Mouse (Mus musculus) limb, embryonic 14.5 days (tissue): Measurements from ENCODE around the gene Henmt1. TPM values are rescaled to one million over a fixed set of nuclear protein-coding genes. Genes with fewer than 3 reads are reported as not detected.

Experiments
- ATAC-seq: fragments of 200-750 bp; cut with Nextera tagmentation; 2 replicates; pipeline ENCODE4 v1.8.0; 2017; ENCODE audit warnings: low read depth, moderate number of reproducible peaks, moderate TSS enrichment; ENCODE audit not compliant: low FRiP score
- DNase-seq: peaks from one replicate; pipeline ENCODE4 v3.0.0-alpha.2; 2015; ENCODE audit warnings: low spot score
- H3K27ac ChIP-seq: fragments of 300-500 bp; sonication (generic); replicated peaks from 2 replicates; pipeline ENCODE4 v1.5.1; 2014; ENCODE audit warnings: low read depth, mild to moderate bottlenecking, low read length, moderate library complexity, mixed read lengths
- H3K27me3 ChIP-seq: fragments of 300-500 bp; sonication (generic); 2 replicates; pipeline ENCODE4 v1.6.1; 2014; ENCODE audit warnings: low read length, mixed read lengths; ENCODE audit not compliant: control insufficient read depth, insufficient read depth
- H3K36me3 ChIP-seq: fragments of 300-500 bp; sonication (generic); 2 replicates; pipeline ENCODE4 v1.6.1; 2014; ENCODE audit warnings: mild to moderate bottlenecking, low read length, moderate library complexity, mixed read lengths; ENCODE audit not compliant: control insufficient read depth, insufficient read depth
- H3K4me1 ChIP-seq: fragments of 300-500 bp; sonication (generic); 2 replicates; pipeline ENCODE4 v1.6.1; 2014; ENCODE audit warnings: antibody characterized with exemption, low read length, mixed read lengths; ENCODE audit not compliant: control insufficient read depth, insufficient read depth
- H3K4me2 ChIP-seq: fragments of 300-500 bp; sonication (generic); replicated peaks from 2 replicates; pipeline ENCODE4 v1.6.1; 2014; ENCODE audit warnings: low read depth, mild to moderate bottlenecking, low read length, moderate library complexity; ENCODE audit not compliant: severe bottlenecking
- H3K4me3 ChIP-seq: fragments of 300-500 bp; sonication (generic); replicated peaks from 2 replicates; pipeline ENCODE4 v1.5.1; 2014; ENCODE audit warnings: low read length
- H3K9ac ChIP-seq: fragments of 300-500 bp; sonication (generic); 2 replicates; pipeline ENCODE4 v1.6.1; 2014; ENCODE audit warnings: mild to moderate bottlenecking, low read depth, low read length, moderate library complexity; ENCODE audit not compliant: severe bottlenecking
- H3K9me3 ChIP-seq: fragments of 300-500 bp; sonication (generic); 2 replicates; pipeline ENCODE4 v1.6.1; 2016; ENCODE audit warnings: low read length; ENCODE audit not compliant: control insufficient read depth
- POLR2A ChIP-seq: fragments of 200-500 bp; IDR thresholded peaks from 2 replicates; pipeline ENCODE4 v1.8.0; 2012; ENCODE audit warnings: inconsistent platforms, mild to moderate bottlenecking, moderate library complexity, borderline replicate concordance; ENCODE audit not compliant: insufficient read depth, insufficient read length; ENCODE audit errors: extremely low read depth
- WGBS: fragments of 180-500 bp; shearing (Covaris S2); extraction: QIAGEN DNeasy Blood & Tissue Kit; methylation state at CpG from one replicate; pipeline ENCODE4 v1.1.7; 2014; 5-methylcytosine and 5-hydroxymethylcytosine counted together
- polyA plus RNA-seq, 2 experiments: library from polyadenylated mRNA; depleted of rRNA in 1 of 2; stranded (reverse) in 1 of 2; unstranded in 1 of 2; fragments of >200 nt; fragmentation: Nextera tagmentation in 1 of 2; extraction: Ambion mirVana in 1 of 2; gene quantifications; 2 replicates each; pipeline versions ENCODE4 v1.2.1 to v1.2.3; 2012 to 2014

Henmt1 gene
- polyA plus RNA-seq, 2 experiments, result 0.33 to 0.78 TPM

DNA sequence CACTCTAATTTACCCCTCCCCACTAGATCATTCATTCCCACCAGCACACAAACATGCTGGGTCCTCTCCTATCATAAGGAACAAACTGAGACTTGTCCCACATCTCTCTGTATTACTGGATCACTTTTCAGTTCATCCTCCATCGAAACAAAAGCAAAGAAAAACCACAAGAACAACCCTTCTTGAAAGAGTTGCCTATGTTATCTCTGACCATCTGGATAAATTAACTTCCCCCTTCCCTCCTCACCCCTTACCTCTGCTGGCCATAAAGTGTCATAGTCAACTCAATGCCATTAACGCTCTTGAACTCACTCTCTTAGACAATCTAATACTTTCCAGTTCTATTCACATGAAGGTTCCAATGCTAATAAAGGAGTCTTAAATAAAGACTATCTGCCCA lies 54.8 kb downstream of the Henmt1 start:
- Histone ChIP-seq H3K4me3 (no peak overlapping the region), H3K4me2 (no peak overlapping the region), H3K36me3 (peaks cover 23% of the 10 kb centered on the region), H3K9me3 (no peaks in the 10 kb centered on the region), H3K9ac (no peak overlapping the region), H3K27me3 (no peaks in the 10 kb centered on the region), H3K4me1 (no peaks in the 10 kb centered on the region), H3K27ac (no peak overlapping the region)
- ATAC-seq (no peak), DNase-seq (no peak)
- WGBS, result 89% methylated on average over 2 of the region's 2 CpGs
- no peak for TF ChIP-seq POLR2A

DNA sequence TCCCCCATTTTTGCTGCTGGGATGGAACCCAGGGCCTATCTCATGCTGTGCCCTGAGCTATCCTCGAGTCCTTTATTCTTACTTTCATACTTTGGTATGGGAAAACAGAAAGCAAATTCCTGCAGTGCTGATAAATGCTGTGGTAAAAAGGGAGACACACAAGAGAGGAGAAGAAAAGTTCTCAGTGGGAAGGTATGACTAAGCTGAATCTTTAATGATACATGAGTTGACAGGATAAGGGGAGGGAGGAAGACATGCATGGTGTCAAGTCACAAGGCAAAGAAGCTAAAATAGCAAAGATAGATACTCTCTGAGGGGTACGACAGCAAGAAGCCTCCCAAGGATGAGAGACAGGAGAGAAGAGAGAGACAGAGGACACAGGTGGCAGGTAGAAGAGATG lies 55.7 kb downstream of the Henmt1 start:
- Histone ChIP-seq H3K36me3 (peaks cover 19% of the 10 kb centered on the region), H3K27ac (no peak overlapping the region), H3K4me1 (no peaks in the 10 kb centered on the region), H3K9ac (no peak overlapping the region), H3K27me3 (no peaks in the 10 kb centered on the region), H3K4me2 (no peak overlapping the region), H3K9me3 (no peaks in the 10 kb centered on the region), H3K4me3 (no peak overlapping the region)
- no peak for DNase-seq
- ATAC-seq, result no peak
- TF ChIP-seq POLR2A, result no peak
- 80% methylated on average over 2 of the region's 2 CpGs for WGBS

DNA sequence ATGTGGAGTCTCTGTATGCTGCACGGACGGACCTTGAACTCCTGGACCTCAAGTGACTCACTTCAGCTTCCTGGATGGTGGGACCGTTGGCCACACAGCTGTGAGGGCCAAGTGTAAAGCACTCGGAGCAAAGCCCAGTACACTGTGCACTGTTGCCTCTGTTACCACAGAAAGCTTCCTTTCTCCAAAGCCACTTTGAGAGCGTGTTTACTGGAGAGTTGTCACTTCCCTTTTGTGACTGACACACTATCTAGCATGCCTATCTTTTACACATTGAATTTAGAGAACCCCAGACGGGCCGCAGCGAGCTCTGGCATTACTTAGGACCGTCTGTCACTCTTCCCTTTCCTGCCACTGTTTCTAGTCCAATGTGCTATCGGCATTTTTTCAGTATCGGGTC lies 57.6 kb downstream of the Henmt1 start:
- peaks cover 14% of the 10 kb centered on the region for H3K36me3 ChIP-seq
- H3K4me3 ChIP-seq, result no peak overlapping the region
- WGBS, result 86% methylated on average over 11 of the region's 11 CpGs
- no peak for TF ChIP-seq POLR2A
- no peaks in the 10 kb centered on the region for H3K4me1 ChIP-seq
- no peak overlapping the region for H3K27ac ChIP-seq
- H3K4me2 ChIP-seq, result no peak overlapping the region
- H3K9me3 ChIP-seq, result no peaks in the 10 kb centered on the region
- DNase-seq (no peak), ATAC-seq (no peak)
- no peaks in the 10 kb centered on the region for H3K27me3 ChIP-seq
- no peak overlapping the region for H3K9ac ChIP-seq

DNA sequence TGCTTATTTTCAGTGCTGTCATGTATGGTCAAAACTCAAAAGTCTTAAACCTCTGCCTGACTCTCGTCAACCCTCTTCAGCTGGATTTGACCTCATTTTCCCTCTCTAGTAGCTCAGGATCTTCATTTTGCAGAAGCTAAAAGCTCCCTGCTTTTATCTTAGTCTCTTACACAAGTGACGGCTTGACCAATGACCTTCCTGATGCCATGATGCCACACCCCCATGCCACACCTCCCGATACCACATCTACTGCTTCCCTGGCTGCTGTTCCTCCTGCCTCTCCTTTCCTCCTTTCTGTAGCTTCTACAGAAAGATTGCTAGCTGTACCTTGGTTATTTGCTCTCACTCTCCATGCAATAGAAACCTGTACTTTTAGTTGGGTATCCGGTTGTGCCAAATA lies 58.1 kb downstream of the Henmt1 start:
- 63% methylated on average over 4 of the region's 4 CpGs for WGBS
- no peak for TF ChIP-seq POLR2A
- ATAC-seq, result no peak

DNA sequence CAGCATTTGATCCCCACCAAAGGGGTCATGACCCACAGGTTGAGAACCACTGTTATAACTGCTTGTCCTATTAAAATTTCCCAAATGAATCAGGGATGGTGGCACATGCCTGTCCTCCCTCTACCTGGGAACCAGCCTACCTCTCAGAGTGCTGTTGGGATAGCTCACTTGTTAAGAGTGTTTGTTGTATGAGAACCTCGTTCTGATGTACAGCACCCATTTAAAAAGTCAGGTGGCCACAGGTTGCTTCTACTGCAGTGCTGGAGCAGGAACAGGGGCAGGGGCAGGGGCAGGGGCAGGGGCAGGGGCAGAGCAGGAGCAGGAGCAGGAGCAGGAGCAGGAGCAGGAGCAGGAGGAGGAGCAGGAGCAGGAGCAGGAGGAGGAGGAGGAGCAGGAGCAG lies 59.5 kb downstream of the Henmt1 start:
- ATAC-seq, result no peak
- Histone ChIP-seq H3K4me2 (no peak overlapping the region), H3K9ac (no peak overlapping the region), H3K4me1 (no peaks in the 10 kb centered on the region), H3K36me3 (peaks cover 12% of the 10 kb centered on the region), H3K27ac (no peak overlapping the region), H3K27me3 (no peaks in the 10 kb centered on the region), H3K4me3 (no peak overlapping the region), H3K9me3 (no peaks in the 10 kb centered on the region)
- no peak for DNase-seq
- WGBS, result 81% methylated on average over 1 of the region's 1 CpGs
- TF ChIP-seq POLR2A, result no peak

More for the DNA sequence above, 58.1 kb downstream of the Henmt1 start:
- H3K27ac ChIP-seq, result no peak overlapping the region
- H3K4me3 ChIP-seq, result no peak overlapping the region
- H3K9me3 ChIP-seq, result no peaks in the 10 kb centered on the region
- no peak for DNase-seq
- H3K4me2 ChIP-seq, result no peak overlapping the region
- H3K27me3 ChIP-seq, result no peaks in the 10 kb centered on the region
- H3K36me3 ChIP-seq, result peaks cover 12% of the 10 kb centered on the region
- no peaks in the 10 kb centered on the region for H3K4me1 ChIP-seq
- H3K9ac ChIP-seq, result no peak overlapping the region

DNA sequence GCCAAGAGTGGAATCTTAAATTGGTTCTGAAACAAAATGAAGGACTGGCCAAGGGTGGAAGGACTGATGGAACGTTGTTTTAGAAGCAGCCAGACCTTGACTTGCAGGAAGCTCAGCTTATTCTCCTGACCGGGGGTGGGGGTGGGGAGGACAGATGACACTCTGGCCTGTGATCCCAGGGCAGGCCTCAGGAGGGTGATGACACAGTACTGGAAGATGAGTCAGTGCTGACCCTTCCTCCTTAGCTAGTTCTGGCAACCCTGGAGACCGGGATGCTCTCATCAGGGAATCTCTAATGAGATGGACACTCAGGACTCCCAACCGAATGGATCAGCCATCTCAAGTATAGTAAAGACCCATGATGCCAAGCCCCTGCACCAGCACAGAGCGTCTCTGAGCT lies 66.1 kb downstream of the Henmt1 start:
- H3K9ac ChIP-seq, result no peak overlapping the region
- H3K4me3 ChIP-seq, result no peak overlapping the region
- WGBS, result 80% methylated on average over 5 of the region's 5 CpGs
- ATAC-seq, result no peak
- H3K27ac ChIP-seq, result no peak overlapping the region
- H3K9me3 ChIP-seq, result no peaks in the 10 kb centered on the region
- no peak for DNase-seq
- H3K4me2 ChIP-seq, result no peak overlapping the region
- no peaks in the 10 kb centered on the region for H3K27me3 ChIP-seq
- TF ChIP-seq POLR2A, result no peak
- H3K4me1 ChIP-seq, result no peaks in the 10 kb centered on the region
- peaks cover 12% of the 10 kb centered on the region for H3K36me3 ChIP-seq
